Mouse (Mus musculus) testis, adult 2 months (tissue): ENCODE results near the gene Ccdc85b. TPM values are rescaled to one million over a fixed set of nuclear protein-coding genes. Genes with fewer than 3 reads are reported as not detected.

Source experiments
- H3K27ac ChIP-seq: fragments of 200-500 bp; 2 replicates; pipeline ENCODE4 v1.5.1; 2012; ENCODE audit warnings: low read depth, low read length; ENCODE audit not compliant: control insufficient read depth, insufficient read depth
- H3K27me3 ChIP-seq: fragments of 200-500 bp; 2 replicates; pipeline ENCODE4 v1.6.1; 2012; ENCODE audit warnings: mild to moderate bottlenecking, low read length, moderate library complexity; ENCODE audit not compliant: control insufficient read depth, insufficient read depth
- H3K36me3 ChIP-seq: fragments of 200-500 bp; 2 replicates; pipeline ENCODE4 v1.6.1; 2012; ENCODE audit warnings: mild to moderate bottlenecking, low read length; ENCODE audit not compliant: control insufficient read depth, insufficient read depth
- H3K4me1 ChIP-seq: fragments of 200-500 bp; 2 replicates; pipeline ENCODE4 v1.6.1; 2012; ENCODE audit warnings: low read length; ENCODE audit not compliant: control insufficient read depth, insufficient read depth
- H3K4me3 ChIP-seq: fragments of 200-500 bp; 2 replicates; pipeline ENCODE4 v1.5.1; 2012; ENCODE audit warnings: low read depth, mild to moderate bottlenecking, low read length, moderate library complexity, mixed read lengths; ENCODE audit not compliant: control insufficient read depth
- CTCF ChIP-seq: fragments of 200-500 bp; IDR thresholded peaks from 2 replicates; pipeline ENCODE4 v1.5.1; 2012; ENCODE audit warnings: low read depth, mild to moderate bottlenecking, inconsistent platforms, low read length, moderate library complexity; ENCODE audit not compliant: control insufficient read depth, insufficient read depth, insufficient replicate concordance
- POLR2A ChIP-seq: fragments of 200-500 bp; IDR thresholded peaks from 2 replicates; pipeline ENCODE4 v1.6.1; 2012; ENCODE audit warnings: low read depth, mild to moderate bottlenecking, inconsistent platforms, low read length, moderate library complexity; ENCODE audit not compliant: control insufficient read depth
- polyA plus RNA-seq: library from polyadenylated mRNA; depleted of rRNA; stranded (reverse); fragments of >200 nt; gene quantifications from 2 replicates; pipeline ENCODE4 v1.2.3, GENCODE M21; 2012

Ccdc85b gene
- polyA plus RNA-seq, 1 experiment: 0.65 TPM

GRCm38 (mm10) chr19:5468374-5468773 lies 10.7 kb upstream of the Ccdc85b start, which contains the start of gene Ctsw:
Gene Ctsw, minus strand, starts transcription at chr19:5468507.
- no peaks in the 10 kb centered on the region for H3K27me3 ChIP-seq
- TF ChIP-seq CTCF: no peak
- no peak within 1 kb of the TSS for H3K4me3 ChIP-seq
- peaks cover 1% of the 10 kb centered on the region; the same call in 1 of the 2 replicates for H3K4me1 ChIP-seq
- H3K36me3 ChIP-seq: no peaks in the 10 kb centered on the region; the same call in 1 of the 2 replicates
- no peak within 1 kb of the TSS for H3K27ac ChIP-seq

- TF ChIP-seq CTCF (no peak), POLR2A (no peak)
- Histone ChIP-seq H3K27me3 (no peaks in the 10 kb centered on the region), H3K27ac (no peak overlapping the region), H3K36me3 (no peaks in the 10 kb centered on the region; the same call in 1 of the 2 replicates), H3K4me3 (no peak overlapping the region), H3K4me1 (no peaks in the 10 kb centered on the region)
Measured at GRCm38 (mm10) chr19:5466916-5467500, 9.3 kb upstream of the Ccdc85b start.

GRCm38 (mm10) chr19:5465037-5465436 lies 7.3 kb upstream of the Ccdc85b start:
- no peak for TF ChIP-seq POLR2A
- no peak for TF ChIP-seq CTCF
- peaks cover 3% of the 10 kb centered on the region for H3K4me1 ChIP-seq
- no peak overlapping the region for H3K4me3 ChIP-seq
- H3K27me3 ChIP-seq: no peaks in the 10 kb centered on the region
- no peak overlapping the region for H3K27ac ChIP-seq
- H3K36me3 ChIP-seq: no peaks in the 10 kb centered on the region; the same call in 1 of the 2 replicates

GRCm38 (mm10) chr19:5463791-5464562 lies 6.3 kb upstream of the Ccdc85b start:
- H3K36me3 ChIP-seq: no peaks in the 10 kb centered on the region; the same call in 1 of the 2 replicates
- no peak overlapping the region for H3K4me3 ChIP-seq
- TF ChIP-seq POLR2A (no peak), CTCF (peak; percentile 75; the same call in 1 of the 2 replicates)
- no peak overlapping the region for H3K27ac ChIP-seq
- H3K27me3 ChIP-seq: no peaks in the 10 kb centered on the region
- H3K4me1 ChIP-seq: peaks cover 3% of the 10 kb centered on the region

GRCm38 (mm10) chr19:5463212-5463611 lies 5.5 kb upstream of the Ccdc85b start:
- no peak overlapping the region for H3K4me3 ChIP-seq
- no peaks in the 10 kb centered on the region; the same call in 1 of the 2 replicates for H3K36me3 ChIP-seq
- H3K27me3 ChIP-seq: no peaks in the 10 kb centered on the region
- no peak overlapping the region for H3K27ac ChIP-seq
- peaks cover 3% of the 10 kb centered on the region for H3K4me1 ChIP-seq
- TF ChIP-seq CTCF (no peak), POLR2A (no peak)

GRCm38 (mm10) chr19:5461411-5461810 lies 3.7 kb upstream of the Ccdc85b start:
- H3K4me1 ChIP-seq: peaks cover 18% of the 10 kb centered on the region
- TF ChIP-seq POLR2A: no peak
- TF ChIP-seq CTCF: no peak
- H3K4me3 ChIP-seq: no peak overlapping the region
- H3K27ac ChIP-seq: no peak overlapping the region
- no peaks in the 10 kb centered on the region for H3K27me3 ChIP-seq
- no peaks in the 10 kb centered on the region for H3K36me3 ChIP-seq

- H3K27ac ChIP-seq: peak within 1 kb of the TSS; percentile 50
- no peaks in the 10 kb centered on the region for H3K27me3 ChIP-seq
- TF ChIP-seq CTCF (no peak), POLR2A (peak; percentile 73)
- H3K36me3 ChIP-seq: no peaks in the 10 kb centered on the region
- H3K4me1 ChIP-seq: peaks cover 22% of the 10 kb centered on the region
- H3K4me3 ChIP-seq: peak within 1 kb of the TSS; percentile 87
Measured at GRCm38 (mm10) chr19:5460465-5460911, 2.8 kb upstream of the Ccdc85b start, which contains the start of gene Fibp. Gene Fibp, plus strand, starts transcription at chr19:5460615.
